Mouse (Mus musculus) spleen, adult 18-20 months (tissue): ENCODE results near the gene Galnt9.

Experiments used
- DNase-seq, 2 experiments: peaks; one replicate each; pipeline ENCODE4 v3.0.0; 2022; ENCODE audit warnings: mixed read lengths in 2 of 2

Gene Galnt9

GRCm38 (mm10) chr5:110543951-110544690 is at the start of gene Galnt9:
Galnt9 (plus strand) TSS chr5:110544355.
- peak in 1 of 2 experiments; percentile 5 for DNase-seq

- DNase-seq = no peak
Observed at GRCm38 (mm10) chr5:110494396-110494795, 49.8 kb upstream of the Galnt9 start.

- no peak for DNase-seq
Observed at GRCm38 (mm10) chr5:110495051-110495450, 49.1 kb upstream of the Galnt9 start.

GRCm38 (mm10) chr5:110497556-110497955 is 46.6 kb upstream of the Galnt9 start:
- DNase-seq = no peak

- no peak for DNase-seq
Observed at GRCm38 (mm10) chr5:110498071-110498470, 46.1 kb upstream of the Galnt9 start.

GRCm38 (mm10) chr5:110500233-110500632 is 43.9 kb upstream of the Galnt9 start:
- no peak for DNase-seq

GRCm38 (mm10) chr5:110503361-110503760 is 40.8 kb upstream of the Galnt9 start:
- DNase-seq = no peak

- no peak for DNase-seq
Observed at GRCm38 (mm10) chr5:110505611-110506294, 38.4 kb upstream of the Galnt9 start.

GRCm38 (mm10) chr5:110506295-110506616 is 37.9 kb upstream of the Galnt9 start:
- DNase-seq = no peak

GRCm38 (mm10) chr5:110506856-110507255 is 37.3 kb upstream of the Galnt9 start:
- no peak for DNase-seq

GRCm38 (mm10) chr5:110507943-110508342 is 36.2 kb upstream of the Galnt9 start:
- no peak for DNase-seq

GRCm38 (mm10) chr5:110510357-110510756 is 33.8 kb upstream of the Galnt9 start:
- no peak for DNase-seq

- DNase-seq = no peak
Observed at GRCm38 (mm10) chr5:110513791-110514190, 30.4 kb upstream of the Galnt9 start.

GRCm38 (mm10) chr5:110514694-110515093 is 29.5 kb upstream of the Galnt9 start:
- DNase-seq = no peak

- DNase-seq = no peak
Observed at GRCm38 (mm10) chr5:110516390-110516789, 27.8 kb upstream of the Galnt9 start.

- no peak for DNase-seq
Observed at GRCm38 (mm10) chr5:110518086-110518783, 25.9 kb upstream of the Galnt9 start.

GRCm38 (mm10) chr5:110520974-110521373 is 23.2 kb upstream of the Galnt9 start:
- DNase-seq = no peak

- DNase-seq = no peak
Observed at GRCm38 (mm10) chr5:110521822-110522221, 22.3 kb upstream of the Galnt9 start.

- no peak for DNase-seq
Observed at GRCm38 (mm10) chr5:110523296-110523695, 20.9 kb upstream of the Galnt9 start.

- DNase-seq = no peak
Observed at GRCm38 (mm10) chr5:110525701-110526100, 18.5 kb upstream of the Galnt9 start.

GRCm38 (mm10) chr5:110526556-110526955 is 17.6 kb upstream of the Galnt9 start:
- no peak for DNase-seq

GRCm38 (mm10) chr5:110531091-110531490 is 13.1 kb upstream of the Galnt9 start:
- no peak for DNase-seq

- no peak for DNase-seq
Observed at GRCm38 (mm10) chr5:110534402-110534801, 9.8 kb upstream of the Galnt9 start.

- DNase-seq = no peak
Observed at GRCm38 (mm10) chr5:110535964-110536363, 8.2 kb upstream of the Galnt9 start.
